Mouse (Mus musculus): ENCODE data around the gene Tmco3. TPM values are rescaled to one million over a fixed set of nuclear protein-coding genes. Genes with fewer than 3 reads are reported as not detected.

Gene Tmco3
- polyA plus RNA-seq, 1 experiment from 2014 or later = 41.3 TPM

- Histone ChIP-seq H3K9me3 (ENCODE audit: control insufficient read depth, low read length) (no peaks in the 10 kb centered on the region), H3K9ac (ENCODE audit: low read length) (no peak overlapping the region), H3K4me3 (ENCODE audit: low read length) (no peak overlapping the region), H3K4me1 (replicated peaks; ENCODE audit: control insufficient read depth, insufficient read depth, low read length) (peaks cover 2% of the 10 kb centered on the region; the same call in 1 of the 2 replicates), H3K36me3 (ENCODE audit: control insufficient read depth, insufficient read depth, low read length) (peaks cover 6% of the 10 kb centered on the region; the same call in 1 of the 2 replicates), H3K4me2 (ENCODE audit: low read depth, low read length) (no peak overlapping the region), H3K27me3 (ENCODE audit: control insufficient read depth, insufficient read depth, low read depth, low read length) (no peaks in the 10 kb centered on the region), H3K27ac (ENCODE audit: low read length) (no peak overlapping the region)
- 83% methylated on average over 3 of the region's 3 CpGs for WGBS
- ATAC-seq (ENCODE audit: low read depth) = no peak
These were observed 24.6 kb upstream of the Tmco3 start for GRCm38 (mm10) chr8:13263376-13263775.

- peak; percentile 59; the same call in 1 of the 2 replicates for ATAC-seq (ENCODE audit: low read depth)
- Histone ChIP-seq H3K9me3 (ENCODE audit: control insufficient read depth, low read length) (no peaks in the 10 kb centered on the region), H3K27ac (ENCODE audit: low read length) (no peak overlapping the region), H3K4me3 (ENCODE audit: low read length) (no peak overlapping the region), H3K36me3 (ENCODE audit: control insufficient read depth, insufficient read depth, low read length) (peaks cover 13% of the 10 kb centered on the region), H3K27me3 (ENCODE audit: control insufficient read depth, insufficient read depth, low read depth, low read length) (no peaks in the 10 kb centered on the region), H3K9ac (ENCODE audit: low read length) (no peak overlapping the region), H3K4me2 (ENCODE audit: low read depth, low read length) (no peak overlapping the region), H3K4me1 (replicated peaks; ENCODE audit: control insufficient read depth, insufficient read depth, low read length) (peaks cover 2% of the 10 kb centered on the region; the same call in 1 of the 2 replicates)
- WGBS = 43% methylated on average over 2 of the region's 2 CpGs
These were observed 20.4 kb upstream of the Tmco3 start for GRCm38 (mm10) chr8:13267566-13267965.

GRCm38 (mm10) chr8:13272834-13273233 lies 15.2 kb upstream of the Tmco3 start:
- WGBS = 74% methylated on average over 5 of the region's 5 CpGs
- ATAC-seq (ENCODE audit: low read depth) = peak; percentile 66
- no peak overlapping the region for H3K4me2 ChIP-seq (ENCODE audit: low read depth, low read length)
- no peaks in the 10 kb centered on the region for H3K27me3 ChIP-seq (ENCODE audit: control insufficient read depth, insufficient read depth, low read depth, low read length)
- no peaks in the 10 kb centered on the region for H3K4me1 ChIP-seq (replicated peaks; ENCODE audit: control insufficient read depth, insufficient read depth, low read length)
- no peaks in the 10 kb centered on the region for H3K9me3 ChIP-seq (ENCODE audit: control insufficient read depth, low read length)
- peaks cover 16% of the 10 kb centered on the region for H3K36me3 ChIP-seq (ENCODE audit: control insufficient read depth, insufficient read depth, low read length)
- H3K4me3 ChIP-seq (ENCODE audit: low read length) = no peak overlapping the region
- H3K27ac ChIP-seq (ENCODE audit: low read length) = no peak overlapping the region; the same call in 1 of the 2 replicates
- no peak overlapping the region for H3K9ac ChIP-seq (ENCODE audit: low read length)

- Histone ChIP-seq H3K27ac (ENCODE audit: low read length) (no peak overlapping the region), H3K4me3 (ENCODE audit: low read length) (no peak overlapping the region), H3K4me1 (replicated peaks; ENCODE audit: control insufficient read depth, insufficient read depth, low read length) (no peaks in the 10 kb centered on the region), H3K9me3 (ENCODE audit: control insufficient read depth, low read length) (no peaks in the 10 kb centered on the region), H3K27me3 (ENCODE audit: control insufficient read depth, insufficient read depth, low read depth, low read length) (no peaks in the 10 kb centered on the region), H3K4me2 (ENCODE audit: low read depth, low read length) (no peak overlapping the region), H3K9ac (ENCODE audit: low read length) (no peak overlapping the region), H3K36me3 (ENCODE audit: control insufficient read depth, insufficient read depth, low read length) (peaks cover 3% of the 10 kb centered on the region; the same call in 1 of the 2 replicates)
- ATAC-seq (ENCODE audit: low read depth) = no peak
- 72% methylated on average over 5 of the region's 5 CpGs for WGBS
These were observed 11.0 kb upstream of the Tmco3 start for GRCm38 (mm10) chr8:13276941-13277447.

GRCm38 (mm10) chr8:13283200-13283599 lies 4.8 kb upstream of the Tmco3 start:
- no peak for ATAC-seq (ENCODE audit: low read depth)
- Histone ChIP-seq H3K27ac (ENCODE audit: low read length) (no peak overlapping the region), H3K36me3 (ENCODE audit: control insufficient read depth, insufficient read depth, low read length) (no peaks in the 10 kb centered on the region), H3K4me3 (ENCODE audit: low read length) (no peak overlapping the region), H3K9ac (ENCODE audit: low read length) (no peak overlapping the region), H3K27me3 (ENCODE audit: control insufficient read depth, insufficient read depth, low read depth, low read length) (no peaks in the 10 kb centered on the region), H3K9me3 (ENCODE audit: control insufficient read depth, low read length) (no peaks in the 10 kb centered on the region), H3K4me2 (ENCODE audit: low read depth, low read length) (no peak overlapping the region), H3K4me1 (replicated peaks; ENCODE audit: control insufficient read depth, insufficient read depth, low read length) (peaks cover 8% of the 10 kb centered on the region)
- WGBS = 63% methylated on average over 1 of the region's 1 CpGs

- under 1% methylated on average over 34 of the region's 34 CpGs for WGBS
- Histone ChIP-seq H3K27ac (ENCODE audit: low read length) (peak overlapping the region; percentile 99), H3K4me1 (replicated peaks; ENCODE audit: control insufficient read depth, insufficient read depth, low read length) (peaks cover 15% of the 10 kb centered on the region), H3K9ac (ENCODE audit: low read length) (peak overlapping the region; percentile 87), H3K36me3 (ENCODE audit: control insufficient read depth, insufficient read depth, low read length) (peaks cover 2% of the 10 kb centered on the region; the same call in 1 of the 2 replicates), H3K9me3 (ENCODE audit: control insufficient read depth, low read length) (no peaks in the 10 kb centered on the region), H3K4me3 (ENCODE audit: low read length) (peak overlapping the region; percentile 87), H3K27me3 (ENCODE audit: control insufficient read depth, insufficient read depth, low read depth, low read length) (no peaks in the 10 kb centered on the region), H3K4me2 (ENCODE audit: low read depth, low read length) (peak overlapping the region; percentile 97)
- peak; percentile 84 for ATAC-seq (ENCODE audit: low read depth)
These were observed 692 bp upstream of the Tmco3 start for GRCm38 (mm10) chr8:13287304-13287691.

- Histone ChIP-seq H3K9me3 (ENCODE audit: control insufficient read depth, low read length) (no peaks in the 10 kb centered on the region), H3K27me3 (ENCODE audit: control insufficient read depth, insufficient read depth, low read depth, low read length) (no peaks in the 10 kb centered on the region), H3K4me3 (ENCODE audit: low read length) (peak overlapping the region; percentile 87), H3K27ac (ENCODE audit: low read length) (no peak overlapping the region), H3K4me2 (ENCODE audit: low read depth, low read length) (peak overlapping the region; percentile 97), H3K9ac (ENCODE audit: low read length) (peak overlapping the region; percentile 87), H3K36me3 (ENCODE audit: control insufficient read depth, insufficient read depth, low read length) (peaks cover 2% of the 10 kb centered on the region; the same call in 1 of the 2 replicates), H3K4me1 (replicated peaks; ENCODE audit: control insufficient read depth, insufficient read depth, low read length) (peaks cover 15% of the 10 kb centered on the region)
- 1% methylated on average over 6 of the region's 6 CpGs for WGBS
- no peak for ATAC-seq (ENCODE audit: low read depth)
These were observed 656 bp downstream of the Tmco3 start for GRCm38 (mm10) chr8:13288646-13289045.

- Histone ChIP-seq H3K9me3 (ENCODE audit: control insufficient read depth, low read length) (no peaks in the 10 kb centered on the region), H3K4me1 (replicated peaks; ENCODE audit: control insufficient read depth, insufficient read depth, low read length) (peaks cover 7% of the 10 kb centered on the region), H3K4me3 (ENCODE audit: low read length) (no peak overlapping the region), H3K27ac (ENCODE audit: low read length) (no peak overlapping the region), H3K9ac (ENCODE audit: low read length) (no peak overlapping the region), H3K4me2 (ENCODE audit: low read depth, low read length) (no peak overlapping the region), H3K27me3 (ENCODE audit: control insufficient read depth, insufficient read depth, low read depth, low read length) (no peaks in the 10 kb centered on the region), H3K36me3 (ENCODE audit: control insufficient read depth, insufficient read depth, low read length) (peaks cover 13% of the 10 kb centered on the region)
- no peak for ATAC-seq (ENCODE audit: low read depth)
- WGBS = 28% methylated on average over 9 of the region's 9 CpGs
These were observed 4.4 kb downstream of the Tmco3 start for GRCm38 (mm10) chr8:13292364-13292763.

- 90% methylated on average over 9 of the region's 9 CpGs for WGBS
- no peak overlapping the region for H3K27ac ChIP-seq (ENCODE audit: low read length)
- peaks cover 4% of the 10 kb centered on the region for H3K4me1 ChIP-seq (replicated peaks; ENCODE audit: control insufficient read depth, insufficient read depth, low read length)
- ATAC-seq (ENCODE audit: low read depth) = no peak
- no peak overlapping the region for H3K9ac ChIP-seq (ENCODE audit: low read length)
- H3K4me2 ChIP-seq (ENCODE audit: low read depth, low read length) = no peak overlapping the region
- H3K4me3 ChIP-seq (ENCODE audit: low read length) = no peak overlapping the region
- no peaks in the 10 kb centered on the region for H3K9me3 ChIP-seq (ENCODE audit: control insufficient read depth, low read length)
- no peaks in the 10 kb centered on the region for H3K27me3 ChIP-seq (ENCODE audit: control insufficient read depth, insufficient read depth, low read depth, low read length)
- peaks cover 14% of the 10 kb centered on the region for H3K36me3 ChIP-seq (ENCODE audit: control insufficient read depth, insufficient read depth, low read length)
These were observed 5.9 kb downstream of the Tmco3 start for GRCm38 (mm10) chr8:13293677-13294470.
